Comparison of ENCODE assay signal across 9 mouse cellular contexts in the genomic region with DNA sequence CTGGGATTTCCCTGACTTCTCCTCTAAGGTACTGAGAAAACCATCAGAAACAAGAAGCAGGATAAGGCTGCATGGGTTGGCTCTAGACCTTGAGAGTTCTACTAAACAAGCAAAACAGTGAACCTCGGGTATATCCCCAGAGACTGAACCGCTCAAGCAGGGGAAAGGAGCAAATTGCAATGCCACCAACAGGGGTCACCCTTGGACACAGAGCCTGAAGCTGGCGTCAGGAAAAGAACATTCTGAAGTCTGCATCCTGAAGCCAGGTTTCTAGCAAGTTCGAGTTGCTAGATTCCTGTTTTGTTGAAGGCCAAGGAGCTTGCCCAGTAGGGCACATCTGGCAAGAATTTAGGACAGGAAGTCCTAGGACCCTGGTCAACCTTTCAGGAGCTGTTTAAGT. TPM values are rescaled to one million over a fixed set of nuclear protein-coding genes. Genes with fewer than 3 reads are reported as not detected.
DNase-seq lines count a peak whose midpoint lies in the region; ATAC-seq and TF ChIP-seq lines count a peak whose summit lies in the region.
"Had no signal": no experiment of that assay in that cellular context is flagged by ENCODE, and none has a peak within 500 bp of the region (broad histone marks: within the 10 kb centered on the region; RNA-seq: fewer than 3 reads in every experiment).

No protein-coding gene starts in this region.

- intact Hi-C loops in gastrocnemius, postnatal 36 days (cut with DNase I) = no loop called here

- H3K27me3 ChIP-seq in testis, adult 2 months (ENCODE audit: control insufficient read depth, insufficient read depth, low read length) = no peaks in the 10 kb centered on the region

- H3K4me3 ChIP-seq in testis, adult 2 months (ENCODE audit: control insufficient read depth, low read depth, low read length) = no peak overlapping the region
- H3K4me3 ChIP-seq: midbrain, embryonic 12.5 days had no signal

- no peak for ATAC-seq in frontal cortex, adult (ENCODE audit: low TSS enrichment)

- TF ChIP-seq POLR2A in testis, adult 2 months (IDR thresholded peaks at IDR 0.05; ENCODE audit: control insufficient read depth, low read depth, low read length) = no peak

- H3K4me1 ChIP-seq in testis, adult 2 months (ENCODE audit: control insufficient read depth, insufficient read depth, low read length) = peaks cover 7% of the 10 kb centered on the region

- H3K27ac ChIP-seq in testis, adult 2 months (ENCODE audit: control insufficient read depth, insufficient read depth, low read depth, low read length) = no peak overlapping the region
- H3K27ac ChIP-seq: midbrain, embryonic 12.5 days had no signal

- peak; percentile 37 to 65 for DNase-seq in frontal cortex, postnatal 10 days (ENCODE audit: low spot score in 2 of 2)
- DNase-seq in MEL-GATA-1-ER (ENCODE audit: extremely low read depth, low read depth) = peak; percentile 18
- peak; percentile 57 for DNase-seq in cerebellum, adult 8-10 months
- DNase-seq in gastrocnemius, postnatal 36 days = peak; percentile 52 to 53
- peak; percentile 31 to 82 for DNase-seq in layer of hippocampus, postnatal 25 days (ENCODE audit: extremely low spot score in 1 of 2, low spot score in 1 of 2)
- peak; percentile 78 for DNase-seq in mesoderm, embryonic 11.5 days (ENCODE audit: low read depth, low spot score)

- peak; percentile 47; the same call in 1 of the 2 replicates for TF ChIP-seq CTCF in testis, adult 2 months (IDR thresholded peaks at IDR 0.05; ENCODE audit: control insufficient read depth, insufficient read depth, insufficient replicate concordance, low read depth, low read length)

- no peaks in the 10 kb centered on the region for H3K36me3 ChIP-seq in testis, adult 2 months (ENCODE audit: control insufficient read depth, insufficient read depth, low read length)
- H3K36me3 ChIP-seq: midbrain, embryonic 12.5 days had no signal

RNA-seq across cellular contexts. Expression of gene Cemip, which starts 2.7 kb away (rescaled TPM):
- total RNA-seq in gastrocnemius, postnatal 36 days (2021) = under 1 TPM in 1 of 2 experiments, not detected in 1; 0.05 TPM
- total RNA-seq in layer of hippocampus, postnatal 25 days (2021) = 10 to 100 TPM; 21.6 to 25.9 TPM
- 7.0 and 7.2 TPM in 2 replicates for polyA plus RNA-seq in testis, adult 2 months (2012; rRNA removed)

Comparison
In these comparisons a context has a peak if more than half of its experiments do, and no peak if none do; other contexts are left out.
1. DNase-seq: peak in every context shown above with its lines; median percentile 78 in mesoderm, embryonic 11.5 days; 57 in cerebellum, adult 8-10 months; 56 in layer of hippocampus, postnatal 25 days; 52 in gastrocnemius, postnatal 36 days; 51 in frontal cortex, postnatal 10 days; 18 in MEL-GATA-1-ER.
2. RNA of gene Cemip, which starts 2.7 kb away (total RNA-seq): 21.6 to 25.9 TPM in layer of hippocampus, postnatal 25 days; 0.05 TPM in gastrocnemius, postnatal 36 days; every median in the first group is over 10 times any median in the second.